Mouse (Mus musculus): ENCODE measurements around the gene Clptm1l.

Clptm1l gene

DNA sequence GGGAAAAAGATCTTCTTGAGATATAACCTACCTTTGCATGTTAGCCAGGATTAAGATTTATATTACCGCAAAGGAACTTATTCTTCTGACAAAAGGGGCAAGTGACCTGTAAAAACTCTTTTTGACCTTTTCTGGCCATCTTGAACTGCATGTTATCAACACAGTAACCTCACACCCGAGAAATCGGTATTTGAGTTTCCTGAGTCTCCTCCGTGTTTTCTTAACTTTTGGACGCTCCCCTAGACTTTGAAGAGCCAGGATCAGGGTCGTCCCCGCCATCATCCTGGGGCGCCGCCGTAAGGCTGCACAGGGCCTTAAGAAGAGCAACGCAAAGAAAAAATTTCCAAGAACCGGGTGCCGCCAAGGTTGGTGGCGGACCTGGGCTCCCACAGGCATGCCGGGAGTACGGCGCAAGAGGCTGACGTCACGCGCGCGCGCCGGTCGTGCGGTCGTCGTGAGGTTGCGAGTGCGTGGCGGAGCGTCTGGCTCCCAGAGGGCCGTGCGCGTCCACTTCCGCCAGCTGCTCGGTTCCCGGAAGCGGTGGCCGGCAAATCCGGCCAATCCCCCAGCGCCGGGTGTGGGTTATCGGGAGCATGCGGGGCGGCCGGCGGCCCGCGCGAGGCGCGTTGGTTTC is at the start of gene Clptm1l:
Gene Clptm1l (plus strand): TSS at position 485 of the 634 bp plus-strand sequence.
- peak; percentile 90 for DNase-seq (ENCODE audit: low spot score)

DNA sequence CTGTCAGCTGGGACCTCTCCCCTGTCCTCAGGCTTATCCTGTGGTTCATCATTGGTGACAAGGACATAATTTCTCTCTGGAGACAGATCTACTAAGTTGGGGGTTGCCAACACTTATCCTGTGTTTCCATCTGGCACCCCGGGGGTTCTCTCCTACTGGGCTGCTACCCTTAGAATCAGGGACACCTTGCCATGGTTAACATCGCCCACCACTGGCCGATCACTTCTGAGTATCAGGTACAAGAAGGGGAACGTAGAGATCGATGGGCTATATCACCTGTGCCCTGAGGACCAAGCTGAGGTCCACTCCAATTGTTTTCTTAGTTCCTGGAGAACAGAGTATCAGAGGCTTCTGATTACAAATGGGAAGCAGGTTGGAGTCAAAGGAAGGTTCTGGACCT is 39.6 kb upstream of the Clptm1l start:
- no peak for DNase-seq (ENCODE audit: low spot score)

DNA sequence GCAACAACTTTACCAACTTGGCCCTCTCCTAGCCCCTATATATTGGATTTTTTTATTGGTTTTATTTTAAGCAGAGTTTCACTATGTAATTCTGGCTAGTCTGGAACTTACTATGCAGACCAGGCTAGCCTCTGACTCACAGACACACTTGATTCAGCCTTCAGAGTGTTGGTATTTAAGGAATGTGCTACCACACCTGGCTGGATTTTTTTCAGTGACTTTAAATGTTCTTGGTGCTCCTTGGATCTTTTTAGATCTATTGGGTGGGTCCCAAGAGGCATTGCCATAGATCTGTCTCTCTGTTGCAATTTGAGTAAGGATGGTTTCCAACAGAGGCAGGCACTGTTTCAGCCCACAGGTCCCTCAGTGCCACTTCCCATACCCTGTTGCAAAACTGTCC is 28.8 kb upstream of the Clptm1l start:
- DNase-seq (ENCODE audit: low spot score): no peak

DNA sequence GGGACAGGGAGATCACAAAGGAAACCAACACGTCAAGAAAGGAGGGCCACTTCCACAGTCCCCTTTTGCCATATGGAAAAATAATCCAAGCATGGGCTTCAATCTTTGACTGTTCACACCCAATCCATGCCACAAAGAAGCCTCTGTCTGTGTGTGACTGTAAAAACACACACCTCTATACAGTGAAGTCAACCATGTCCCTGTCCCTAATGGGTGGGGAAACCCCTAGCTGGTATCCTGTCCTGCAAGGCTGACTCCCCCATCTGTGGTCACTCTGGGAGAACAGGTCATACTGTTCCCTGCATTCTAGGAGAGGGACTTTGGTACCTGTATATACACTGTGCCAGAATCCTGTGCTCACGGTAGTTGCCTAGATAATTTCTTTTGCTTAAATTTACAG is 26.5 kb upstream of the Clptm1l start:
- no peak for DNase-seq (ENCODE audit: low spot score)

DNA sequence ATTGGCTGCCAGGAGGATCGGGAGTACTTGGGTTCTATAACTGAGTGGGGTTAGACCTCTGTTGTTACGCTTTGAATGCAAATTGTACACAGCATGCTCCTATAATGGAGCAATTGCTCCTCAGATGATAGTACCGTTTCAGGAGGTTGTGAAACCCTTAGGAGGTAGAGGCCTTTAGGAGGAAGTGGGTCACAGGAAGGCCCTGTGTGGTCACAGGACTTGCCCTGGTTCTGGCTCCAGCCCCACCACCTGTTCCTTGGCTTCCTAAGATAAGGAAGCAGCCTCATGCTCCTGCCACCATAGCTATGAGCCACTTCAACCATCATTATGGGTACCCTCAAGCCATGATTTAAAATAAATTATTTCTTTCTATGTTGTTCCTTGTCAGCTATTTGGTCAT is 12.3 kb upstream of the Clptm1l start:
- no peak for DNase-seq (ENCODE audit: low spot score)

DNA sequence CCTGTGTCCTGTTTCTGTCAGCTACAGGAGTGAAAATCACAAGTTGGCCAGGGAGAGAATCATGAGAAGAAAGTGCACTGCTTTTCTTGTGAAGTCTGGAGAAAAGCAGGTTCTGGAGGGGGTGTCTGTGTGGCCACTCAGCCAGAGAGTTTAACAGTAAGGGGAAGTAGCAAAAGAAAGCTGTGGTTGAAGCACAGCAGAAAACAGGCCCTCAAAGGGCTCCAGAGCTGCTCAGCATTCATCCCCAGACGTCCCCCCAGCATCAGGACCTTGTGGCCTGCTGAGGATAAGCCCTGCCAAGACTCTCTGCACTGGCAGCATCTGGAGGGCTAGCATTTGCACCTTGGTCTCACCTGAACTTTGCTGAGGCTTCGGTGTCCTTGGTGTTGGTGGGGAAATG is 11.3 kb upstream of the Clptm1l start:
- no peak for DNase-seq (ENCODE audit: low spot score)

DNA sequence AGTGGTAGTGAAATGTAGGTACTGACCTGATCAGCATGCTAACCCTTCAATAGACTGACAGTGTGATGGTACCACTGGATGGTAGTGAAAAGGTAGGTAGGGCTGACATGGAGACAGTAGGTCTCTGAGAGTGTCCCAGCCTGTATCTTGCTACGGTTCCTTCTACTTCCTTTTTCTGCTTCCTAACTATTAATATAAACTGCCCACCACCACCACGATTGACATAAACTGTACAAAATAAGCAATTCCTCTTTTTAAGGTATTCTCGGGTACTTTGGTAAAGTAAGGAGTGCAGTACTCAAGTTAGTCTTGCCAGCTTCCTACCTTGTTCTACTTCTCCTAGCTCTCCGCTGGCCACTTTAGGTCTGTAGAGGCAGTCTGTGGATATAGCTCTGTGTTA is 7.5 kb upstream of the Clptm1l start:
- no peak for DNase-seq (ENCODE audit: low spot score)

DNA sequence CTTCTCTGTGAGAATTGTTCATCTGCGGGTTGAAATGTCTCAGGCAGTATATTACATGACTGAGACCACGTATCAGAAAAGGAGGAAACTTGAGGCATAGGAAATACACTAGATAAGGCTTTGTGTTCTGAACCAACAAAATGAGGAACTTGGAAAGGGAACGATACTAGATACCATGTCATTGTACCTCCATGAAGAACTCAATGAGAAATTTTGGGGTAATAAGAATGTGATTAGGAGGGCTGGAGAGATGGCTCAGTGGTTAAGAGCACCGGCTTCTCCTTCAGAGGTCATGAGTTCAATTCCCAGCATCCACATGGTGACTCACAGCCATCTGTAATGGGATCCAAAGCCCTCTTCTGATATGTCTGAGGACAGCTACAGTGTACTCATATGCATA is 3.6 kb upstream of the Clptm1l start:
- DNase-seq (ENCODE audit: low spot score): no peak

DNA sequence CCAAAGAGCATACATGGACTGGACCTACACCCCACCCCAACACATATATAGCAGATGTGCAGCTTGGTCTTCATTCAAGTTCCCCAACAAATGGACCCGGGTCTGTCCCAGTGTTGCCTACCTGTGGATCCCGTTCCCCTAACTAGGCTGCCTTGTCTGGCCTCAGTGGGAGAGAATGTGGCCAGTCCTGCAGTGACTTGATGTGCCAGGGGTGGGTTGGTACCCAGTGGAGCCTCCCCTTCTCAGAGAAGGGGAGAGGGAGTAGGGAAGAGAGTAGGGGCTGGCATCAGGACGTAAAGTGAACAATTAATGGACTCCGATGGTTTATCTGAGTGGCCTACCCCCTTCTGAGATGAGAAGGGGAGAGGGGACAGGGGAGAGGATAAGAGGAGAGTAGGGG is 760 bp upstream of the Clptm1l start:
- no peak for DNase-seq (ENCODE audit: low spot score)

DNA sequence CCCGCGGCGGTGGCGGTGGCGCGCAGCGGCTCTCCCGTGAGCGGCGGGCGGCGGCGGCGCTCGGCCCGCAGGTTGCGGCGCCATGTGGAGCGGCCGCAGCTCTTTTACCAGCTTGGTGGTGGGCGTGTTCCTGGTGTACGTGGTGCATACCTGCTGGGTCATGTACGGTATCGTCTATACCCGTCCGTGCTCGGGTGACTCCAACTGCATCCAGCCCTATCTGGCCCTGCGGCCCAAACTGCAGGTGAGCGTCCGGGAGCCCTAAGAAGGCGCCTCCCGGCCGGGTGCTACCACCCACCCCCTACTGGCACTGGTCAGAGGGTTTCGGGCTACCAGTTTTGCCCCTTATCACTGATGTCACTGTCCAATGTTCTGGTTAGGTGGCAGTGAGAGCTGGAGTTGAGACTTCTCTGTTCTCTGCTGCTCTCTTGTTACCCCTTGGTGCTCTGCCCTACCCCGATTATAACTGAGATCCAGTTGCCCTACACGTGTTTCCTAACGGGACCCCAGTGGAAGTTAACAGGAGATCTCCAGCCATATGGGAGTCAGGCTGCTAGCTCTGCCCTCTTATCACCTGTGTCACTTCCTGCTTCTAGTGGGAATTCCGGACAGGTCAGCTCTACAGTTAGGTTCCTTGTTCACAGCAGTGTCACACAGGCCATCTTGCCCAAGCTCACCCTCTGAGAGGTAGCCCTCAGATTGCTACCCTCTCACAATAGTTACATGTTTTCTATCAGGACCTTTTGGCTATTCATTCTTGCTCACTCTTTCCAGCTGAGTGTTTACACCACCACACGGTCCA is 551 bp downstream of the Clptm1l start:
- DNase-seq (ENCODE audit: low spot score): peak; percentile 14

DNA sequence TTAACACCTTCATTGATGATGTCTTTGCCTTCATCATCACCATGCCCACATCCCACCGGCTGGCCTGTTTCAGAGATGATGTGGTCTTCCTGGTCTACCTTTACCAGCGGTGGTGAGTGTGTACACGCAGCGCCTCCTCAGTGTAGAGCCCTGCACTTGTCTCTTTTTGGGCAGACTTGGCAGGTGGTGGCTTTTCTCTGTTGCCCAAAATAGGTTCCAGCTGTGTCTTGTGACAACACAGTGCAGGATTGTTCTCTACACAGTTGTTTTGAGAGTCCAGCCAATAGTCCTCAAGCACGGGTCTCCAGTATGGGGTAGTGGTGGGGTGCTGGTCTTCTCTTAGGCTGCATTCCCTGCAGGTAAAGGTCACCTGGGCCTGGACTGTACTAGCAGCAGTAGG is 14.6 kb downstream of the Clptm1l start:
- no peak for DNase-seq (ENCODE audit: low spot score)

DNA sequence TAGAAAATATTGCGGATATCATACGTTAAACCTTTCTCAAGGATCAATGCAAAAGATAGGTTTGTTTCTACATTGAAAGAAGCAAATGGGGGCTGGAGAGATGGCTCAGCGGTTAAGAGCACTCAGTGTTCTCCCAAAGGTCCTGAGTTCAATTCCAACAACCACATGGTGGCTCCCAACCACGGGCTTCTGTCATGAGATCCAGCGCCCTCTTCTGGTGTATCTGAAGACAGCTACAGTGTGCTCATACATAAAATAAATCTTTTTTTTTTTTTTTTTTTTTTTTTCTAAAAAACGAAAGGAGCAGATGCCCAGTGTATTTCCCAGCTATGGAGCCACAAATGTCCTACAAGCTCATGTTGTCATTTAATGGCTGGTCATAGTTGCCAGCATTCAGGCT is 16.8 kb downstream of the Clptm1l start:
- DNase-seq (ENCODE audit: low spot score): peak; percentile 43

DNA sequence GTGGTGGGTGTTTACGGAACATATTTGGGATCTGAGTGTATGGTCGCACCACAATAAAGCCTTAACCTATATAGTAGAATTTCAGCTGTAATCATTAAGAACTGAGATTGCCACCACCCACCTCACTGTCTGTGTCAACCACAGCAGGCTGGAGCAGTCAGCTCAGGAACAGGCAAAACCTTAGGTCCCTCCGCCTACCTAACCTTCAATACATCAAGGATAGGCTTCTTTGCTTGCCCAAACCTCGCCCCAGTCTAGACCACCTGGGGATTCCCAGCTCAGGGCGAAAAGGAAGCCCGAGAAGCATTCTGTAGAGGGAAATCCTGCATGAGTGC is 22.6 kb downstream of the Clptm1l start:
- no peak for DNase-seq (ENCODE audit: low spot score)

DNA sequence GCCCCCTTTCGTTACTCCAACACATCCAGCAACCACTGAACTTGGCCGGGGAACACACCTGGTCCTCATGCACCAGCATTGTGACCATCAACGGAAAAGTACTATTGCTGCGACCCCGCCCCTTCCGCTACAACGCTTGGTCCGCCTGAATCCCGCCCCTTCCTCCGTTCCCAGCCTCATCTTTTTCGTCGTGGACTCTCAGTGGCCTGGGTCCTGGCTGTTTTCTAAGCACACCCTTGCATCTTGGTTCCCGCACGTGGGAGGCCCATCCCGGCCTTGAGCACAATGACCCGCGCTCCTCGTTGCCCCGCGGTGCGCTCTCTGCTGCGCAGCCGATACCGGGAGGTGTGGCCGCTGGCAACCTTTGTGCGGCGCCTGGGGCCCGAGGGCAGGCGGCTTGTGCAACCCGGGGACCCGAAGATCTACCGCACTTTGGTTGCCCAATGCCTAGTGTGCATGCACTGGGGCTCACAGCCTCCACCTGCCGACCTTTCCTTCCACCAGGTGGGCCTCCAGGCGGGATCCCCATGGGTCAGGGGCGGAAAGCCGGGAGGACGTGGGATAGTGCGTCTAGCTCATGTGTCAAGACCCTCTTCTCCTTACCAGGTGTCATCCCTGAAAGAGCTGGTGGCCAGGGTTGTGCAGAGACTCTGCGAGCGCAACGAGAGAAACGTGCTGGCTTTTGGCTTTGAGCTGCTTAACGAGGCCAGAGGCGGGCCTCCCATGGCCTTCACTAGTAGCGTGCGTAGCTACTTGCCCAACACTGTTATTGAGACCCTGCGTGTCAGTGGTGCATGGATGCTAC is 23.1 kb downstream of the Clptm1l start, which contains the start of gene Tert:
Gene Tert (plus strand): TSS at position 167 of the 805 bp plus-strand sequence.
- no peak for DNase-seq (ENCODE audit: low spot score)

DNA sequence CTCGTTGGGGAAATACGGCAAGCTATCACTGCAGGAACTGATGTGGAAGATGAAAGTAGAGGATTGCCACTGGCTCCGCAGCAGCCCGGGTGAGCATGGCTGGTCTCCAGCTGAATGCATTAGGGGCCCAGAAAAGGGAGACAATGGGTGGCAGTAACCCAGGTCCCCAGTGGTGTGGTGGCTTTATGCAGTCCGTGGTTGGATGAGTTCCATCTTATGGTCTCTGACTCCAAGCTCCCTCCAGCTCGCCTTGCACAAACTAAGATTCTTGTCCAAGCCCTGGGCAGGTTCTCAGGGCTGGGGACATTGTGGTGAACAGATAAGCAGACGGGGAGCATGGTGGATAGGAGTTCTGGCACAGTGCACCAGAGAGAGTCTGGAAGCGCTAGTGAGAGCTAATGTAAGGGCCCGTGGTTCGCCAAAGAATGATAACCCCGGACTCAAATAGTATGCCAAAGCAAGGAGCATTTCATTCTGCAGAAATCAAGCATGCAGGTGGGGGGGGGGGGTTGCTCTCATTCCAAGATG is 24.8 kb downstream of the Clptm1l start:
- no peak for DNase-seq (ENCODE audit: low spot score)

DNA sequence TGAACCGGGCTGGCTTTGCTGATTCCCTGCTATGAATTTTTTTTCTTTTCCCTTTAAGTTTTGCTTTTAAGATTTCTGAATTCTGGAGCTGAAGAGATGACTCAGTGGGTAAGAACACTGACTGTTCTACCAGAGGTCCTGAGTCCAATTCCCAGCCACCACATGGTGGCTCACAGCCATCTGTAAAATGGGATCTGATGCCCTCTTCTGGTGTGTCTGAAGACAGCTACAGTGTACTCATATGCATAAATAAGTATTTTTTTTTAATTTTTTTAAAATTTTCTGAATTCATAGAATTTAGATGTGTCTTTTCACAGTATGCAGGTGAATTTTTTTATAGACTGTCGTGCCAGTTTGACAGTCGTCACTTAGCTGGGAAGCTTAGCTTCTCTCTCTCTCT is 28.0 kb downstream of the Clptm1l start:
- no peak for DNase-seq (ENCODE audit: low spot score)

DNA sequence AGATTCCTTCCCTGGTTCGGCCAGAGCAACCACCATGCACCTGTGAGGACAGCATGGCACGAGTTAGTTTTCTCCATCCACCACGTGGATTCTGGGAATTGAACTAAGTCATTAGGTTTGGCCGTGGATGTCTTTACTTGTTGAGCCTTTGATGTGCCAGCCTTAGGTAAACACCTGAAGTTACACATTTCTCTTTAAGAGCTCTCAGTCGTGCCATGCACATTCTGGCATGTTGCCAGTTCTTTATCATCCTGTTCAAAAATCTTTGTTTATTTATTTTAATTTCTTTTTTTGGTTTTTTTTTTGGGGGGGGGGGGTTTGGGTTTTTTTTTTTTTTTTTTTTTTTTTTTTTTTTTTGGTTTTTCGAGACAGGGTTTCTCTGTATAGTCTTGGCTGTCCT is 34.0 kb downstream of the Clptm1l start:
- DNase-seq (ENCODE audit: low spot score): no peak

DNA sequence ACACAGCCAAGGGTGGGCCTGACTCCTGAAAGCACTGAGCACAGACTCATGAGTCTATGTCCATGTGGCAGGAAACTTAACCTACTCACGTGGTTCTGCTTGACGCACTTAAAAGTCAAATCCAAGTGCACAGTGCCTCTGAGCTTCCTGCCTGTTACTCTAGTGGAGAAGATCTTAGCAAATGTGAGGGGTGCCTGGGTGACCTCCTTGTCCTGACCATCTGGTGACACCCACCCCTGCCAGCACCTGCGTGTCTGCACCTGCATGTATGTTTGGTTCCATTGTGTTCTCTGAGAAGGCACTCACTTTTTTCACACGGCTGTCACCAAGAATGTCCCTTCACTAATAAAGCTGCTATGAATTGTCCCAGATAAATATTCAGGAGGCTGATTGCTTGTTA is 37.5 kb downstream of the Clptm1l start:
- no peak for DNase-seq (ENCODE audit: low spot score)

DNA sequence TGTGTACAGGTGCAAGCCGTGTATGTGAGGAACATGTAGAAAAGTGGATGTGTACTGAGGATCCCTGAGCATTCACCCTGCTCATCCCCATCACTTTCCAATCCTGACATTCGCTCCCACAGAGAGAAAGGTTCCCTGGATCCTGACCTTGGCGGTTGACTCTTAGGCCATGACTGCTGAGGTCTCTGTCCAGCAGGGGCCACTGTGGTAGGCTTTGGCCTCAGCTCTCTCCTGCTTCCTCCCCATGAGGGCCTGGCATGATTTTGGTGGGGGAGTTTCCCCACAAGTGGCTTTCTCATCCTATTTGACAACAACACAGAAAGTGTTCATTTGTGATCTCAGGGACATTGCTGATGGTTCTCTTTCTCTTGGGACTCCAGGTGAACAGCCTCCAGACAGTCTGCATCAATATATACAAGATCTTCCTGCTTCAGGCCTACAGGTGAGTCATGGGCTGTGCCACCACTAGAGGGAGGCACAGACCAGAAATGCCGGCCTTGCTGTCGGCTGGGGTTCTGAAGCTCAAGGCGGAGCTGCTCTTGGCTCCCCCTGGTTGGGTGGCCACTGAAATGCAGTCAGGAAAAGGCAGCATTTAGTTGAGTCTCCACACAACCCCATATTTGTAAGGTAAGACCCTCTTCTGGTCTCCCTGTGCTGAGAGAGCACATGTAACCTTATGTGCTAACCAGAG is 42.7 kb downstream of the Clptm1l start:
- peak; percentile 63 for DNase-seq (ENCODE audit: low spot score)

DNA sequence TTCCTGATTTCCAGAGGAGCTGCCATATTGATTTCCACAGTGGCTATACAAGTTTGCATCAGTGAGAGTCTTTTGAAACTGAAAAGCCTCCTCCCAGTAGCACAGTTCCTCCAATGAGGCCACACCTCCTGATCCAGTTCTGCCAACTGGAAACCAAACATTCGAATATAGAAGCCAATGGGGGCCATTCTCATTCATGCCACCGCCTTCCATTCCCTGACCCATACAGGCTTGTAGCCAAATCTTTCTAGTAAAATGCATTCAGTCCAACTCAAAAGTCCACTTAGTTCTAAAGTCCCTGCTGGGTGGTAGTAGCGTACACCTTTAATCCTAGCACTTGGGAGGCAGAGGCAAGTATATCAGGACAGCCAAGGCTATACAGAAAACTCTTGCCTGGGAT is 49.5 kb downstream of the Clptm1l start:
- DNase-seq (ENCODE audit: low spot score): no peak

DNA sequence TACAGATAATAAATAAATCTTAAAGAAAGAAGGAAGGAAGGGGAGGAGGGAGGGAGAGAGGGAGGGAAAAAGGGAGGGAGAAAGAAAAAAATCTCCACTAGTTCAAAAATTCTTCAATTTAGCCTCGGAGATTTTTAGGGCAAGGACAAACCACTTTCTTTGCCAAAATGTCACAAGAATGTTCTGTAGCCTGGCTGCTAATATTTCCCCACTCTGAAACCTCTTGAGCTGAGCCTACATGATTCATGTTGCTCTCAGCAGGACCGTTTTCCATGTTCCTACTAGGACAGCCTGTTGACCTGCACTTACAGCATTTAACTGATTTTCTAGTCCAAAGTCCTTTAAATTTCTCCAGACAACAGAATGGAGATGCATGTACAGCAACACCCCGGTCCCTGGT is 51.2 kb downstream of the Clptm1l start:
- DNase-seq (ENCODE audit: low spot score): peak; percentile 50

DNA sequence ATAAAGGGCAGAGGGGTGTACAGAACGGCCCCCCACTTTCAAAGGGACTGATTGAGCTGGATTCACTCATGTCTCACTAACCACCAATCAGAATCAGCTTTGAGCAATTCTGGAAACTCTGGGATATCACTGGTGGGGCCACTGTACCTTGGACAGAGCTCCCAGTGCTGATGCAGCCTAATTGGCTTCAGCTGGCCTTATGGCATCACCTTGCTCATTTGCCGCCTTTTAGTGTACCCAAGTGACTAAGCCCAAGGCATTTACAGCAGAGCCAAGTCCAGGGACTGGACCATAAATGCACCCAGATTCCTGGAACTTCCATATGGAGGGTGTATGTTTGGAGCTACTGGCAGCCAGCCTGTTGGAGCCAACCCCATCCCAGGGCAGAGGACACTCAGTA is 55.1 kb downstream of the Clptm1l start:
- DNase-seq (ENCODE audit: low spot score): peak; percentile 28
